Mouse (Mus musculus) embryonic facial prominence, embryonic 10.5 days (tissue): ENCODE results near the gene Swt1. TPM values are rescaled to one million over a fixed set of nuclear protein-coding genes. Genes with fewer than 3 reads are reported as not detected.

Experiments used
- DNase-seq: peaks from one replicate; pipeline ENCODE4 v3.0.0-alpha.2; 2017; ENCODE audit warnings: low spot score
- H3K27ac ChIP-seq: fragments of 300-500 bp; sonication (generic); replicated peaks from 2 replicates; pipeline ENCODE4 v1.5.1; 2016; ENCODE audit warnings: mild to moderate bottlenecking
- H3K27me3 ChIP-seq: fragments of 300-500 bp; sonication (generic); replicated peaks from 2 replicates; pipeline ENCODE4 v1.6.1; 2016; ENCODE audit warnings: low read depth, mild to moderate bottlenecking; ENCODE audit not compliant: poor library complexity, severe bottlenecking
- H3K36me3 ChIP-seq: fragments of 300-500 bp; sonication (generic); replicated peaks from 2 replicates; pipeline ENCODE4 v1.6.1; 2016; ENCODE audit warnings: mild to moderate bottlenecking, moderate library complexity
- H3K4me1 ChIP-seq: fragments of 300-500 bp; sonication (generic); 2 replicates; pipeline ENCODE4 v1.6.1; 2016
- H3K4me3 ChIP-seq: fragments of 300-500 bp; sonication (generic); 2 replicates; pipeline ENCODE4 v1.5.1; 2016; ENCODE audit warnings: mild to moderate bottlenecking, moderate library complexity
- H3K9me3 ChIP-seq: fragments of 300-500 bp; sonication (generic); 2 replicates; pipeline ENCODE4 v1.6.1; 2016; ENCODE audit warnings: mild to moderate bottlenecking
- WGBS: fragments of 180-500 bp; shearing (Covaris S2); methylation state at CpG from one replicate; pipeline ENCODE4 v1.1.7; 2016; 5-methylcytosine and 5-hydroxymethylcytosine counted together
- polyA plus RNA-seq: library from polyadenylated mRNA; unstranded; fragments of >200 nt; fragmentation: Nextera tagmentation; extraction: Ambion mirVana; gene quantifications from 2 replicates; pipeline ENCODE4 v1.2.1, GENCODE M21; 2016

Gene Swt1
- polyA plus RNA-seq, 1 experiment from 2014 or later: 19.8 TPM

GRCm38 (mm10) chr1:151426947-151427600, 1.2 kb downstream of the Swt1 start:
- WGBS: 27% methylated on average over 7 of the region's 7 CpGs
- H3K4me1 ChIP-seq: peaks cover 13% of the 10 kb centered on the region
- peaks cover 11% of the 10 kb centered on the region for H3K36me3 ChIP-seq
- H3K9me3 ChIP-seq: no peaks in the 10 kb centered on the region
- DNase-seq: no peak
- no peak overlapping the region for H3K27ac ChIP-seq
- H3K27me3 ChIP-seq: no peaks in the 10 kb centered on the region
- peak overlapping the region; percentile 77 for H3K4me3 ChIP-seq

GRCm38 (mm10) chr1:151422178-151422577, 6.1 kb downstream of the Swt1 start:
- Histone ChIP-seq H3K4me1 (peaks cover 4% of the 10 kb centered on the region), H3K9me3 (no peaks in the 10 kb centered on the region), H3K27me3 (no peaks in the 10 kb centered on the region), H3K4me3 (no peak overlapping the region), H3K36me3 (peaks cover 54% of the 10 kb centered on the region), H3K27ac (no peak overlapping the region)
- 82% methylated on average over 3 of the region's 3 CpGs for WGBS
- DNase-seq: no peak

GRCm38 (mm10) chr1:151409827-151410226, 18.4 kb downstream of the Swt1 start:
- Histone ChIP-seq H3K27me3 (no peaks in the 10 kb centered on the region), H3K27ac (no peak overlapping the region), H3K4me3 (no peak overlapping the region), H3K9me3 (no peaks in the 10 kb centered on the region), H3K36me3 (peaks cover 69% of the 10 kb centered on the region), H3K4me1 (no peaks in the 10 kb centered on the region)
- DNase-seq: no peak
- WGBS: 88% methylated on average over 3 of the region's 3 CpGs

- WGBS: 96% methylated on average over 1 of the region's 1 CpGs
- Histone ChIP-seq H3K36me3 (peaks cover 35% of the 10 kb centered on the region), H3K27me3 (no peaks in the 10 kb centered on the region), H3K27ac (no peak overlapping the region), H3K4me3 (no peak overlapping the region), H3K9me3 (no peaks in the 10 kb centered on the region), H3K4me1 (no peaks in the 10 kb centered on the region)
- no peak for DNase-seq
These were observed 38.2 kb downstream of the Swt1 start for GRCm38 (mm10) chr1:151390029-151390428.

GRCm38 (mm10) chr1:151377353-151377752, 50.9 kb downstream of the Swt1 start:
- no peak overlapping the region for H3K27ac ChIP-seq
- no peaks in the 10 kb centered on the region for H3K9me3 ChIP-seq
- peaks cover 57% of the 10 kb centered on the region for H3K36me3 ChIP-seq
- WGBS: 90% methylated on average over 3 of the region's 3 CpGs
- no peak overlapping the region for H3K4me3 ChIP-seq
- no peaks in the 10 kb centered on the region for H3K27me3 ChIP-seq
- H3K4me1 ChIP-seq: no peaks in the 10 kb centered on the region
- no peak for DNase-seq

GRCm38 (mm10) chr1:151372823-151373222, 55.4 kb downstream of the Swt1 start:
- Histone ChIP-seq H3K9me3 (no peaks in the 10 kb centered on the region), H3K27me3 (no peaks in the 10 kb centered on the region), H3K4me3 (no peak overlapping the region), H3K4me1 (no peaks in the 10 kb centered on the region), H3K36me3 (peaks cover 67% of the 10 kb centered on the region), H3K27ac (no peak overlapping the region)
- no peak for DNase-seq
- WGBS: 95% methylated on average over 1 of the region's 1 CpGs

- Histone ChIP-seq H3K9me3 (no peaks in the 10 kb centered on the region), H3K4me1 (no peaks in the 10 kb centered on the region), H3K27ac (no peak overlapping the region), H3K27me3 (no peaks in the 10 kb centered on the region), H3K4me3 (no peak overlapping the region), H3K36me3 (peaks cover 72% of the 10 kb centered on the region)
- WGBS: 90% methylated on average over 5 of the region's 5 CpGs
- no peak for DNase-seq
These were observed 56.7 kb downstream of the Swt1 start for GRCm38 (mm10) chr1:151371543-151371942.

- DNase-seq: no peak
- Histone ChIP-seq H3K27me3 (no peaks in the 10 kb centered on the region), H3K9me3 (no peaks in the 10 kb centered on the region), H3K36me3 (peaks cover 74% of the 10 kb centered on the region), H3K27ac (no peak overlapping the region), H3K4me1 (no peaks in the 10 kb centered on the region), H3K4me3 (no peak overlapping the region)
- 88% methylated on average over 3 of the region's 3 CpGs for WGBS
These were observed 57.7 kb downstream of the Swt1 start for GRCm38 (mm10) chr1:151370573-151370972.

GRCm38 (mm10) chr1:151368444-151368843, 59.8 kb downstream of the Swt1 start:
- 94% methylated on average over 3 of the region's 3 CpGs for WGBS
- H3K4me1 ChIP-seq: no peaks in the 10 kb centered on the region
- H3K36me3 ChIP-seq: peaks cover 82% of the 10 kb centered on the region
- no peak overlapping the region for H3K4me3 ChIP-seq
- no peak overlapping the region for H3K27ac ChIP-seq
- H3K27me3 ChIP-seq: no peaks in the 10 kb centered on the region
- no peak for DNase-seq
- H3K9me3 ChIP-seq: no peaks in the 10 kb centered on the region

GRCm38 (mm10) chr1:151367721-151368324, 60.4 kb downstream of the Swt1 start:
- Histone ChIP-seq H3K9me3 (no peaks in the 10 kb centered on the region), H3K4me1 (no peaks in the 10 kb centered on the region), H3K4me3 (no peak overlapping the region), H3K36me3 (peaks cover 88% of the 10 kb centered on the region), H3K27me3 (no peaks in the 10 kb centered on the region), H3K27ac (no peak overlapping the region)
- WGBS: 89% methylated on average over 5 of the region's 5 CpGs
- no peak for DNase-seq

- DNase-seq: no peak
- no peaks in the 10 kb centered on the region for H3K27me3 ChIP-seq
- no peaks in the 10 kb centered on the region for H3K4me1 ChIP-seq
- no peaks in the 10 kb centered on the region for H3K9me3 ChIP-seq
- 89% methylated on average over 8 of the region's 8 CpGs for WGBS
- H3K4me3 ChIP-seq: no peak overlapping the region
- H3K27ac ChIP-seq: no peak overlapping the region
- H3K36me3 ChIP-seq: peaks cover 96% of the 10 kb centered on the region
These were observed 61.2 kb downstream of the Swt1 start for GRCm38 (mm10) chr1:151366944-151367605.

GRCm38 (mm10) chr1:151359374-151359773, 68.9 kb downstream of the Swt1 start:
- no peak for DNase-seq
- 95% methylated on average over 3 of the region's 3 CpGs for WGBS
- Histone ChIP-seq H3K4me1 (no peaks in the 10 kb centered on the region), H3K27me3 (no peaks in the 10 kb centered on the region), H3K36me3 (peaks cover 100% of the 10 kb centered on the region), H3K4me3 (no peak overlapping the region), H3K9me3 (no peaks in the 10 kb centered on the region), H3K27ac (no peak overlapping the region)

- no peak for DNase-seq
- no peak overlapping the region for H3K27ac ChIP-seq
- H3K36me3 ChIP-seq: peaks cover 100% of the 10 kb centered on the region
- no peaks in the 10 kb centered on the region for H3K4me1 ChIP-seq
- WGBS: 94% methylated on average over 5 of the region's 5 CpGs
- H3K27me3 ChIP-seq: no peaks in the 10 kb centered on the region
- H3K4me3 ChIP-seq: no peak overlapping the region
- H3K9me3 ChIP-seq: no peaks in the 10 kb centered on the region
These were observed 72.3 kb downstream of the Swt1 start for GRCm38 (mm10) chr1:151355994-151356393.
